Mouse (Mus musculus) myocyte (in vitro differentiated cells): Measurements from ENCODE around the gene Lbp.

Experiments used
- CEBPB ChIP-seq: IDR thresholded peaks from 2 replicates; pipeline ENCODE4 v1.6.1; 2011; ENCODE audit warnings: mild to moderate bottlenecking, moderate library complexity; ENCODE audit not compliant: poor library complexity, insufficient read depth, severe bottlenecking
- MAX ChIP-seq: IDR thresholded peaks from one replicate; pipeline ENCODE4 v1.6.1; 2011; ENCODE audit warnings: low read depth, mild to moderate bottlenecking, control low read depth
- POLR2A ChIP-seq: IDR thresholded peaks from one replicate; pipeline ENCODE4 v1.6.1; 2011; ENCODE audit warnings: low read depth, mild to moderate bottlenecking, control low read depth, moderate library complexity; ENCODE audit not compliant: insufficient read length
- TCF12 ChIP-seq: IDR thresholded peaks from one replicate; pipeline ENCODE4 v1.6.1; 2011; ENCODE audit warnings: mild to moderate bottlenecking, control low read depth; ENCODE audit not compliant: poor library complexity, insufficient read depth, severe bottlenecking
- TCF3 ChIP-seq: IDR thresholded peaks from one replicate; pipeline ENCODE4 v1.6.1; 2011; ENCODE audit warnings: low read depth, control low read depth; ENCODE audit not compliant: insufficient read length
- USF1 ChIP-seq: IDR thresholded peaks from one replicate; pipeline ENCODE4 v1.6.1; 2011; ENCODE audit warnings: low read depth, mild to moderate bottlenecking, control low read depth, moderate library complexity

GRCm38 (mm10) chr2:158284571-158284970 lies 21.7 kb upstream of the Lbp start:
- TF ChIP-seq USF1 = no peak
- TF ChIP-seq TCF3 = no peak
- TF ChIP-seq MAX = no peak
- TF ChIP-seq POLR2A = no peak
- TF ChIP-seq TCF12 = no peak
- TF ChIP-seq CEBPB = no peak
